Mouse (Mus musculus) erythroblast, embryonic 14.5 days (primary cell): ENCODE results near the gene Cyb5r3.

Source experiments
- GATA1 ChIP-seq: IDR thresholded peaks from 2 replicates; pipeline ENCODE4 v1.6.1; 2012; ENCODE audit warnings: low read length, inconsistent platforms, mixed read lengths
- TAL1 ChIP-seq: IDR thresholded peaks from 3 replicates; pipeline ENCODE4 v1.6.1; 2012; ENCODE audit warnings: low read length, inconsistent platforms, mixed read lengths

DNA sequence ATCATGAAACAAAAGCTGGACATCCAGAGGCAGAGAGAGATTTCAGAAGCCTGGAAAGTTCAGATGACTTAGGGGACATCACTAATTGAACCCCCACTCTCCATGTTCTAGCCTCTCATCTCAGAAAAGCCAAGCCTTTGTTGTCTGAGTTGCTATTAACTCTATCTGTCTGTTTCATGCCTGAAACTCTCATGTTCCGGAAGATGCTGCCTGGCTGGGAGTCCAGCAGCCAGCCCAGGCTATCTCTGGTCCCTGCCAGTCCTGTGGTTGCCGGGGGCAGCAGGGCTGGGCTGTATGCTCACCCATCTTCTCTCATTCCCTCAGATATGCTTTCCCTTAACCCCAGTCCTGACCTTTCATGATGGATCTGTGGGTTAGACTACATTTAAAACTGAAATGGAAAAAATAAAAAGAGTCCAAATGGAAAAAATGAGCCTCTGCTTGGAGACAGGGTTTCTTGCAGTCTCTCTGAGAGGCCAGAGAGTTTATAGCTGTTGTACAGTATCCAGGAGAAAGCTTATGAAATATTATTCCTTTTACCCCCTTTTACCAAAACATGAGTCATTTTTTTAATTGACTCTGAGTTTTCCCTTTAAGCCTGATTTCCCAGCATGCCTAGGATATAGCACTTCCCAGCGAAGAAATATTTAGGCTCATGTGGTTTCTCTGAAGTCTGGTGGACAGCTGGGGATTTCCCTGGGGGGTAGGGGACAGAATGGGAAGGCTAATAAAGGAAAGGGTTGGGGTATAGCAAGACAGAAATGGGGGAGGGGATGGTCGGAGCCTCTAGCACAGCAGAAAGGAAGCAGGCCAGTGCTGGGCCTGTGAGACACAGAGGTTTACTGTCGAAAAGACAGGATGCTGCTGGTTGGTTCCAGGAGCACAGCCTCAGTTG, 43.2 kb upstream of the Cyb5r3 start:
- TF ChIP-seq TAL1 (no peak), GATA1 (no peak)
